Mouse (Mus musculus) thymus, postnatal 25 days (tissue): ENCODE measurements at regions not wholly inside any gene's neighbourhood (a gene's known extent, or its start where the extent isn't known, plus 50 kb on each side); places are given as distances from the start of the nearest gene placed in this dataset.

ENCODE experiments used
- DNase-seq: peaks from one replicate; pipeline ENCODE4 v3.0.0; 2022

- DNase-seq, result no peak
Measured at GRCm38 (mm10) chr4:124149771-124150451, 232.1 kb upstream of the 4930535I16Rik start.

- DNase-seq, result no peak
Measured at GRCm38 (mm10) chr4:124149037-124149436, 231.2 kb upstream of the 4930535I16Rik start.

DNA sequence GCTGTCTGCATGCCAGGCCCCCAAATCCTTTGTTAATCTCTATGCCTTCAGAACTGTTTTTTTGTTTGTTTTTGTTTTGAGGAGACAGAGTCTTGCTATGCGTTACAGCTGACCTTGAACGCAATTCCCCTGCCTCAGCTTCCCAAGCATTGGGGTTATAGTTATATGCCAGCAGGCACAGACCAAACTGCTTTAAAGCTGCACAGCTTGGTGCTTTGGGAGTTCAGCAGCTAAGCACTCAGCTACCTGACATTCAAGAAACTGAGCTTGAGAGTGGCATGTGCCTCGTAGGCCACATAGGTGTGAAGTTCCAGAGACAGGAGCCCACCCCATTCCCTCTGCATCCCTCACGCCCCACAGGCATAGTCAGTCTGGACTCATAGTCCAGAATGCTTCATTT, 229.5 kb upstream of the 4930535I16Rik start:
- no peak for DNase-seq

DNA sequence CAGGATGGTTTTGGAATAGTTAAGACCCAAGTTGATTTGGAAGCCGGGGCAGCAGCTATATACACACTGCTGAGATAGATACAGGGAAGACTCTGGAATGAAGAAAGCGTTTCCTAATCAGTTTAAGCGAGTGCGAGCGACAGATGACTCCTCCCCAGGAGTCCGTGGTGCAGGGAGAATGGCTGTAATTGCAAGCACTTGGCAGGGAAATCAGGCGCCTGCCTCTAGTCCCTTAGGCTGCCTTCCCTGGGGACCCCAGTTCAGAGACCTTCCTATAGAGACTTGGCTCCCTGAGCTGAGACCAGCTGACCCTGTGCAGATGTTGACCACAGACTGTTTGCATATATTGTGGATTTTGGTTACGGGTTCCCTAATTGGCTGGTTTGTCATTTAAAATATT, 228.3 kb upstream of the 4930535I16Rik start:
- DNase-seq, result no peak

DNA sequence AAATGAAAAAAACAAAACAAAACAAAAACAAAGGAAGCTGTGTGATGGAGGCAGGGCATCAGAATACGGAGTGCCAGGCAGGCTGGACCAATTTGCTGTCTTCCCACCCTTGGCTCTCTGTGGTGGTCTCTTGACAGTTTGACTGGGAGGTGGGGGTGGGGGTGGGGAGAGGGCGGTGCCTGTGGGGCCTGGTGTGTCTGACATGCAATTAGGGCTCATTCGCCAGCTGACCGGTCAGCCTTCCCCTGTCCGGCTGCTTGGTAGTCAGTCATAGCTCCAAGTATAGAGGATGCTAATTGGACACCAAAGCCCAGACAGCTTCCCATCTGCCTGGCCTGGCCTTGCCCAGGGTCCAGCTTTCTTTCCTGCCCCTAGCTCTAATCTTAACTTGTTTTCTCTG, 225.8 kb upstream of the 4930535I16Rik start:
- no peak for DNase-seq

GRCm38 (mm10) chr4:124143226-124143625, 225.4 kb upstream of the 4930535I16Rik start:
- DNase-seq, result no peak

- peak; percentile 47 for DNase-seq
Measured at GRCm38 (mm10) chr4:124142083-124142482, 224.3 kb upstream of the 4930535I16Rik start.

GRCm38 (mm10) chr4:124135165-124135470, 217.3 kb upstream of the 4930535I16Rik start:
- no peak for DNase-seq

DNA sequence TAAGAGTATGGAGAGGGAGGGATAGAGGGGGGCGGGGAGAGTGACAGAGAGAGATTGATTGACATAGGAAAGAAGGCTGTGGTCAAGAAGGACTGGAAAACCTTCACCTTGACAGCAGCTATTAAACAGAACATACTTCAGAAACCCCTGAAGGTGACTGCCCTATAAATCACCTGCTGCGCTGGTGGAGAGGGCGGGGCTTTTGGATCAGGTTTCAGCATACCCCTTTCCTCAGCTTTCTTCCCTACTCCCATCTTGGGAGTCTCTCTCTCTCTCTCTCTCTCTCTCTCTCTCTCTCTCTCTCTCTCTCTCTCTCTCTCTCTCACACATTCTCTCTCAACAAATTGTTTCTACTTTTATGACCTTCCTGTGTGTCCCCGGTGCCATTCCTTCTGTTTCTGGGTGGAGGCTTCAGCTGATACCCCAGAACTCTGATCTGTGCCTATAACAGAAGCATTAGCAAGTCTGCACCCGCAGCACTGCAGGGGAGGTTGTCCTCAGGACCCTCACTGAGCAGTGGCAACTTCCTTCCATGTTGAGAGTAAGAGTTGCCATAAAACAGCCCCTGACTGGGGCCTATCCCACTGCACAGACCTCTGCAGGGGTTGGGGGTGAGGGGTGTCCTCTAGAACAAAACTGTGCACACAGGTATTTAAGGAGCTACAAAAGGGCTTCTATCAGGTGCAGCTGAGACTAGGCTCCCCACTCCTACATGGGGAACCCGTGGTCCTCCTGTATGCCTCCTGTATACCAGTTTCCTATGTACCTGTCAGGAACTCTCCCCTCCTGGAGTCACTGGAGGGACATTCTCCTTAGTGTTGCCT, 216.7 kb upstream of the 4930535I16Rik start:
- no peak for DNase-seq

DNA sequence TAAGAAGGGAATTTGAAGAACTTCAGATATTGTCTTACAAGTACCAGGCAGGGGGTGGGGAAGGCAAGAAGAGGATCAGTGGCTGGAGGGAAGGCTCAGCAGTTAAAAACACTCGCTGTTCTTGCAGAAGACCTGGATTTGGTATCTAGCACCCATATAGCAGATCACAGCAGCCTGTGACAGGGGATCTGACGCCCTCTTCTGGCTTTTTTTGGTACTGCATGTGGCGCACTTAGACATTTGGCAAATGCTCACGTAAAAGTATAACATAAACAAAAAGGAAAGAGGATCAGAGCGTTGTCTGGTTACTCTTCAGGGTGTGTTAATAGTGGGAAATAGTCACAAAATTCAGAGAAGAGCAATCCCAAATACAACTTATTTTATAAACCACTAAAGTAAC, 213.1 kb upstream of the 4930535I16Rik start:
- DNase-seq, result no peak

GRCm38 (mm10) chr4:124126258-124126657, 208.4 kb upstream of the 4930535I16Rik start:
- DNase-seq, result no peak

DNA sequence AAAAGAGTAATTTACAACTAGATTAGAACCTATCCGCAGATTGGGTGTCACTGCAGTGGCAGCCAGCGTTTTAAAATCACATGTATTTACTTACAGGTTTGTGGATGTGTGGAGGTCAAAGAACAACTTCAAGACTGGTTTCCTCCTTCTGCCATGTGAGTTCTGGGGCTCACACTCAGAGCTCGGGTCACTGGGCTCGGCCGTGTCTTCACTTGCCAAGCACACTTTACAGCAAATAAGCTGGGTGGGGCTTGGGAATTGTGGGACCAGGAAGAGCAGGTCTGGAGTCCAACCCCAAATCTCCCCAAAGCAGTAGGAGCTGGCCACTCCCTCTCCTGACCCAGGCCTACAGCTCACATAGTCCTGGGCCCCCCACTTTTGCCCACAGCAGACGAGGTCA, 202.5 kb upstream of the 4930535I16Rik start:
- DNase-seq, result no peak

GRCm38 (mm10) chr4:124113856-124114345, 196.1 kb upstream of the 4930535I16Rik start:
- DNase-seq, result no peak

DNA sequence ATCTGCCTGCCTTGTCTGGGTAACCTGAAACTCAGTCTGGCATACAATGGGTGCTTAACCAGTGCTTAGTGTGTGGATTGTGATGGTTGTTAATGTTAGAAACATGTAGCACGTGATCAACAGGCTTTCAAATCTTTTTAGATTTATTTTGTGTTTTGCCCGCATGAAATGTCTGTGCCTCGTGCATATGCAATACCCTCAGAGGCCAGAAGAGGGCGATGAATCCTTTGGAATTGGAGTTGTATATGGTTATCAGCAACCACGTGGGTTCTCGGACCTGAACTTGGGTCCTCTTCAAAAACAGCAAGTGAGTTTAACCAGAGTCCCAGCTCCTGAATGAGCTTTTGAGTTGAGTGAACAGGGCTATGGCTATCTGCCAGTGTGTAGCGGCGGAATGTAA, 192.9 kb upstream of the 4930535I16Rik start:
- DNase-seq, result peak; percentile 2

DNA sequence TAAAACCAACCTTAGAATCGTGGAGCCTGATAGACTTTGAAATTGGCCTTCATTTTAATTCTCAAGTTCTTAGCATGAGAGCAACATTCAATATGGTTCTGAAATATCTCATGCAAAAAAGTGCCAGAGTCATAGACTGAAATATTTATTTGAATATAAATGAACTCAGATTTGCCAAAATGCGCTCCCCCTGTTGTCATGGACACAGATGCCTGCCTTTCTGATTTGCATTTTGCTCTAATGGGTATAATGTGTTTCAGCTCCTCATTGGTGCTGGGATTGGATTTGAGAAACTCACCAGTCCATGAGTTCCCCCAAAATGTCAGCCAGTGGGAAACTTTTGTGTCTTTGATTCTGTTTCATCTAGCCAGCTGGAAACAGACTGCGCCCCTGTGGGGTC, 191.5 kb upstream of the 4930535I16Rik start:
- no peak for DNase-seq

GRCm38 (mm10) chr4:124102684-124103083, 184.9 kb upstream of the 4930535I16Rik start:
- peak; percentile 26 for DNase-seq

DNA sequence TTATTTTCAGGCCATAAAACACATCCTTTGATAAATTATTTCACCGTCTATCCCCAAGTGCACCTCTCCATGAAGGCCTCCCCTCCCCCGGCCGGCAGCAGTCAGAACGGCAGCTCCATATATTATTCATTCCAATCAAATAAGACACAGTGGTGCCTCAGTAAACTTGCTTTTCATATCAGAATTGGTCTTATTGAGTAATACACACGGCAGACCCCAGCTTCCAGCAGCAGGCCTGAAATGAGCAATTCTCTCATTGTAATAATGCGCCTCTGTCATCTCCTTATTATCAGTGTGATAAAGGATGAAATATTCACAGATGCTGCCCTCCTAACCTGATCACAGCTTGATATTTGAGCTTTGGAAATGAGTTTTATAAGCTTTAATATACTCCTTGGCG, 169.0 kb upstream of the 4930535I16Rik start:
- DNase-seq, result no peak

GRCm38 (mm10) chr4:124086254-124086653, 168.4 kb upstream of the 4930535I16Rik start:
- no peak for DNase-seq

DNA sequence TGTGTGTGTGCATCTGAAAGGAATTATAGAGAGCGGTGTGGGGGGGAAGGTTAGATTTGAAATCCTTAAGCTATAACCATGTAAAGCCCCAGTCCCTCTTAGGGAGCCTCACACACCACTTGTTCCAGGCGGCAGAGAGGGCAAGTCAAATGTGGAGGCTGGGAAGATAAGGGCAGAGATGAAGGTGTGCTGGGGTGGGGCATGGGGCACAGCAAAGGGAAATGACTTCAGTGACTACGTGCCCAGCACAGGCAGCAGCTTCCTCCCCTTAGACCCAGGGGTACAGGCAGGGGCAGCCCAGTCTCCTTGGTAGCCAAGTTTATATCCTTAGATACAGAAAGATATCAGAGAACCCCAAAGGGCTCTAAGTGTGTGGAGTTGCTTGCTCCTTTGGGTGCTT, 161.8 kb upstream of the 4930535I16Rik start:
- DNase-seq, result no peak

DNA sequence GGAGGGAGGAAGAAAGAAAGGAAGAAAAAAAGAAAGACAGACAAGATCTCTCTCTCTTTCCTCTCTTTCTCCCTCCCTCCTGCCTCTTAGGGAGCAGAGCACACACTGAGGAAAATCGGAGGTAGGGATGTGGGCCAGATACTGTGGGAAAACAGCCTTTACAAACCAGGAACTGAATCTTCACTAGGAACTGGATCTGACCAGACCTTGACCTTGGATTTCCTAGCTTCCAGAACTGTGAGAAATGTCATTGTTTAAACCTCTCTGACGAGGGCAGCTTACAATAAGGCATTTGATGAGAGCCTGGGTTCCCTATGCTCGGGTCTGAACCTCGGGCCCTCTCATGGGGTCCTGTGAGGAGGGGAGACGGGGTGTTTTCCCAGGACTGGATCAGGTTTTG, 157.7 kb upstream of the 4930535I16Rik start:
- DNase-seq, result no peak

DNA sequence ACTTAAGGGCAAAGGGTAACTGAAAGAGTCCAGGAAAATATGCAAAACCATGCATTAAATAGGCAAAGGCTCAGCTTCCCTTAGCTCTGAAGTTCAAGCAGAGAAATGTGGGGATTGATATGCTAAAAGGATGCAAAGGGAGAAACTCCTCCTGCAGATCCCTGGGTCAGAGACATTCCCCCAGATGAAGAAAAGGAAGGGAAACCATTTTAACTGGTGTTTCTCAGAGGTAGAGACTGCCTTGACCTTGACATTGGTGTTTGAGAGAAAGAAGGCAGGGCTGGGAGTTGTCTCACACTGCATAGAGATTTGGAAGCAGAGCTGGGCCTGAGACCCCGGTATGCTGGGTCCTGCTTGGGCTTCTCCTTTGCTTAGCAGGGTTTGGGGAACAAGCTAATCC, 155.8 kb upstream of the 4930535I16Rik start:
- DNase-seq, result no peak

- no peak for DNase-seq
Measured at GRCm38 (mm10) chr4:124064601-124065000, 146.8 kb upstream of the 4930535I16Rik start.

DNA sequence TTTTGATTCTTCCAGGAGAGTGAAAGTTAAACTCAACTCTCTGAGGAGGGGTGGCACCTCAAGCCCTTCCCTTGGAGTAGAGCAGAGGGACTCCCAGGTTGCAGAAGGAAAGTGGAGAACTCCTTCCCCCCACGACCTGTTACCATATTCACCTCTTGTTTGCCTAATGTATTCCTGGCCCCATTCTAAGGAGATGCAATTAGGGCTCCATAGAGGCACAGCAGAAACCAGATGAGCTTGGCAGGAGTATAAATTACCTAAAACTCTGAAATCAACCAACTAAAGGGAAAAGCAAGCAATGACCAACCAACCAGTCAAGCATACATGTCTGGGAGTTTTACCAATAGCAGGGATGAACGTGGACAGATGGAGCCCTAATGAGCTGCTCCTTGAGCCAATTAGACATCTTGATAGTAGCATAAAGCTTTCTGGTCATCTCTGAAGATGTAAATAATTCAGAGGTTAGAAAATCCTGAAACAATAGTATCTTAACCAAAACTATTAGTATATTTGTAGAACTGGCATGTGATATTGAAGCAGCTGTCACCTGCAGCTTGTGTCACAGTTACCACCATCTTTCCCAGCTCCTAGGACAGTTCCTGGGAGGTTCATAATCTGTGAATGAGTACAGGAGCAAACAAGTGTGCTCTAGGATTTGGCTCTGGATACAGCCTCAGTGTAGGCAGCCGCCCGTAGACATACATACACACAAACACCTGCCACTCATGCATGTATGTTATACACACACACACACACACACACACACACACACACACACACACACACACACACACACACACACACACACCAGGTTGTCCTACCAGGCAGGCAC, 145.7 kb upstream of the 4930535I16Rik start:
- no peak for DNase-seq

GRCm38 (mm10) chr4:124057607-124058006, 139.8 kb upstream of the 4930535I16Rik start:
- DNase-seq, result no peak
